Comparison of ENCODE assay signal across 8 mouse cellular contexts in the genomic region with DNA sequence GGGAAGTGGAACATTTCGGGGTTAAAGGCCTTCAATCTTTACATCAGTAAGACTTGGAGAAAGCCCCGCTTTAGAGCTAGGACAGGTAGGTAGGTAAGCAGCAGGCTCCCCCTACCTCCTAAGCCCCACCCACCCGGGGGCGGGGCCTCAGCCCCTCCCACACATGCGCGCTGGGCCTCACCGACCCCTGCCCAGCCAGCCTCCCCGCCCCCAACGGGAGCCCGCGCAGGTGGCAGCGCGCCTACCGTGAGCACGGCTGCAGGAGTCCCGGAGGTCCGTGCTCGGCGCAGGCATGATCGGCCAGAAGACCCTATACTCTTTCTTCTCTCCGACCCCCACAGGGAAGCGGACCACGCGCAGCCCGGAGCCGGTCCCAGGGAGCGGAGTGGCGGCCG. TPM values are rescaled to one million over a fixed set of nuclear protein-coding genes. Genes with fewer than 3 reads are reported as not detected.
A peak's percentile ranks its signal among the peaks of the same experiment; 100 is the strongest.
DNase-seq lines count a peak whose midpoint lies in the region; ATAC-seq and TF ChIP-seq lines count a peak whose summit lies in the region.

A gene (plus strand): TSS at position 176 of the 395 bp plus-strand sequence.

- TF ChIP-seq CTCF in intestine, postnatal 0 days (IDR thresholded peaks at IDR 0.05; ENCODE audit: low read depth), result no peak

- peak within 1 kb of the TSS; percentile 50 for H3K9ac ChIP-seq in neural tube, embryonic 11.5 days (ENCODE audit: low read length)
- peak within 1 kb of the TSS; percentile 59 for H3K9ac ChIP-seq in intestine, postnatal 0 days (ENCODE audit: low read depth, low read length)
- H3K9ac ChIP-seq in lung, embryonic 16.5 days (ENCODE audit: low read length), result peak within 1 kb of the TSS; percentile 70

- peak; percentile 78 for DNase-seq in neural tube, embryonic 11.5 days (ENCODE audit: low spot score)
- no peak for DNase-seq in neural tube, embryonic 10.5 days (ENCODE audit: extremely low spot score, low spot score)
- DNase-seq in cerebellum, adult 8-10 months, result peak; percentile 54
- DNase-seq in gastrocnemius, postnatal 4 days (ENCODE audit: low spot score in 2 of 2), result peak; percentile 35
- DNase-seq in spleen, postnatal 36 days (ENCODE audit: low spot score in 2 of 2), result peak; percentile 60 to 61
- no peak for DNase-seq in right cerebral cortex, postnatal 25 days

- H3K36me3 ChIP-seq in neural tube, embryonic 11.5 days (ENCODE audit: control insufficient read depth, insufficient read depth, low read length), result no peaks in the 10 kb centered on the region
- no peaks in the 10 kb centered on the region for H3K36me3 ChIP-seq in intestine, postnatal 0 days (ENCODE audit: control insufficient read depth, insufficient read depth)
- no peaks in the 10 kb centered on the region for H3K36me3 ChIP-seq in lung, embryonic 16.5 days (ENCODE audit: control insufficient read depth, insufficient read depth, low read length)

- peaks cover 4% of the 10 kb centered on the region; the same call in 1 of the 2 replicates for H3K4me1 ChIP-seq in neural tube, embryonic 11.5 days (ENCODE audit: control insufficient read depth, insufficient read depth, low read length)
- H3K4me1 ChIP-seq in intestine, postnatal 0 days (replicated peaks; ENCODE audit: control insufficient read depth, insufficient read depth, low read length), result 0 out of 2 replicates have a peak, but pooled peaks cover 3% of the 10 kb centered on the region
- peaks cover 20% of the 10 kb centered on the region for H3K4me1 ChIP-seq in lung, embryonic 16.5 days (replicated peaks; ENCODE audit: control insufficient read depth, insufficient read depth, low read length)

- peak; percentile 46 for ATAC-seq in neural tube, embryonic 11.5 days (ENCODE audit: insufficient read depth, low FRiP score, low TSS enrichment)
- ATAC-seq in intestine, postnatal 0 days, result peak; percentile 18
- ATAC-seq in lung, embryonic 16.5 days (ENCODE audit: low read depth), result peak; percentile 32

- WGBS in neural tube, embryonic 11.5 days, result under 1% methylated on average over 25 of the region's 29 CpGs
- under 1% methylated on average over 29 of the region's 29 CpGs for WGBS in intestine, postnatal 0 days
- WGBS in lung, embryonic 16.5 days, result under 1% methylated on average over 29 of the region's 29 CpGs

- no peaks in the 10 kb centered on the region for H3K27me3 ChIP-seq in neural tube, embryonic 11.5 days (ENCODE audit: control insufficient read depth, insufficient read depth, low read length)
- no peaks in the 10 kb centered on the region for H3K27me3 ChIP-seq in intestine, postnatal 0 days (replicated peaks; ENCODE audit: control insufficient read depth, insufficient read depth, low read length)
- H3K27me3 ChIP-seq in lung, embryonic 16.5 days (ENCODE audit: control insufficient read depth, insufficient read depth, low read depth, low read length), result no peaks in the 10 kb centered on the region

- H3K9me3 ChIP-seq in neural tube, embryonic 11.5 days (ENCODE audit: control insufficient read depth, low read length), result no peaks in the 10 kb centered on the region
- H3K9me3 ChIP-seq in intestine, postnatal 0 days (ENCODE audit: control insufficient read depth), result no peaks in the 10 kb centered on the region
- no peaks in the 10 kb centered on the region for H3K9me3 ChIP-seq in lung, embryonic 16.5 days (ENCODE audit: control insufficient read depth, low read length)

- peak within 1 kb of the TSS; percentile 72 for H3K4me3 ChIP-seq in neural tube, embryonic 11.5 days (ENCODE audit: low read depth, low read length)
- peak within 1 kb of the TSS; percentile 65 for H3K4me3 ChIP-seq in intestine, postnatal 0 days (ENCODE audit: low read depth, low read length)
- peak within 1 kb of the TSS; percentile 82 for H3K4me3 ChIP-seq in lung, embryonic 16.5 days (ENCODE audit: low read length)

- no peak within 1 kb of the TSS for H3K27ac ChIP-seq in neural tube, embryonic 11.5 days (ENCODE audit: low read depth, low read length)
- peak within 1 kb of the TSS; percentile 66 for H3K27ac ChIP-seq in intestine, postnatal 0 days (ENCODE audit: low read depth, low read length)
- peak within 1 kb of the TSS; percentile 31; the same call in 1 of the 2 replicates for H3K27ac ChIP-seq in lung, embryonic 16.5 days (ENCODE audit: low read length)

- peak within 1 kb of the TSS; percentile 95 for H3K4me2 ChIP-seq in neural tube, embryonic 11.5 days (ENCODE audit: low read depth)
- peak within 1 kb of the TSS; percentile 100 for H3K4me2 ChIP-seq in intestine, postnatal 0 days (replicated peaks; ENCODE audit: low read depth)
- peak within 1 kb of the TSS; percentile 99 for H3K4me2 ChIP-seq in lung, embryonic 16.5 days (ENCODE audit: low read depth, low read length)

RNA-seq across cellular contexts. Expression of the gene that starts here (rescaled TPM):
- polyA plus RNA-seq in neural tube, embryonic 11.5 days (2014; fragmentation: Nextera tagmentation; extraction: Ambion mirVana), result 26.6 and 28.0 TPM in 2 replicates
- total RNA-seq in gastrocnemius, postnatal 4 days (2021), result 10 to 100 TPM; 10.5 to 14.0 TPM
- polyA plus RNA-seq in intestine, postnatal 0 days (2015; fragmentation: Nextera tagmentation; extraction: Ambion mirVana), result 10.0 and 11.4 TPM in 2 replicates
- 33.8 and 38.6 TPM in 2 replicates for polyA plus RNA-seq in lung, embryonic 16.5 days (2015; fragmentation: Nextera tagmentation; extraction: Ambion mirVana)

Comparison
In these comparisons a context has a peak if more than half of its experiments do, and no peak if none do; other contexts are left out.
1. DNase-seq: peak in neural tube, embryonic 11.5 days (single experiment), cerebellum, adult 8-10 months (single experiment), gastrocnemius, postnatal 4 days (2 of 2) and spleen, postnatal 36 days (2 of 2); none in neural tube, embryonic 10.5 days (single experiment) and right cerebral cortex, postnatal 25 days (single experiment).
2. Peak in every context shown above with its lines, with median percentiles within 50 percentile points of each other: ATAC-seq, H3K4me2 ChIP-seq, H3K4me3 ChIP-seq and H3K9ac ChIP-seq.